Mouse (Mus musculus) intestine, embryonic 15.5 days (tissue): ENCODE data around the gene Jarid2. TPM values are rescaled to one million over a fixed set of nuclear protein-coding genes. Genes with fewer than 3 reads are reported as not detected.
"Not testable (repeated sequence)": the region's sequence is repeated elsewhere in the genome, so short reads cannot be mapped to it uniquely, and the experiment has no call there.

Source experiments
- ATAC-seq: fragments of 200-750 bp; cut with Nextera tagmentation; 2 replicates; pipeline ENCODE4 v1.8.0; 2017; ENCODE audit warnings: moderate TSS enrichment, moderate library complexity
- H3K27ac ChIP-seq: fragments of 300-500 bp; sonication (generic); 2 replicates; pipeline ENCODE4 v1.5.1; 2015; ENCODE audit warnings: mild to moderate bottlenecking, inconsistent platforms
- H3K27me3 ChIP-seq: fragments of 300-500 bp; sonication (generic); replicated peaks from 2 replicates; pipeline ENCODE4 v1.6.1; 2015; ENCODE audit warnings: inconsistent platforms
- H3K36me3 ChIP-seq: fragments of 300-500 bp; sonication (generic); 2 replicates; pipeline ENCODE4 v1.6.1; 2015; ENCODE audit warnings: inconsistent platforms
- H3K4me1 ChIP-seq: fragments of 300-500 bp; sonication (generic); replicated peaks from 2 replicates; pipeline ENCODE4 v1.6.1; 2015; ENCODE audit warnings: inconsistent platforms
- H3K4me2 ChIP-seq: fragments of 300-500 bp; sonication (generic); replicated peaks from 2 replicates; pipeline ENCODE4 v1.6.1; 2015; ENCODE audit warnings: mild to moderate bottlenecking, inconsistent platforms
- H3K4me3 ChIP-seq: fragments of 300-500 bp; sonication (generic); replicated peaks from 2 replicates; pipeline ENCODE4 v1.5.1; 2015; ENCODE audit warnings: inconsistent platforms
- H3K9ac ChIP-seq: fragments of 300-500 bp; sonication (generic); 2 replicates; pipeline ENCODE4 v1.6.1; 2015; ENCODE audit warnings: inconsistent platforms
- H3K9me3 ChIP-seq: fragments of 300-500 bp; sonication (generic); 2 replicates; pipeline ENCODE4 v1.6.1; 2016; ENCODE audit warnings: inconsistent platforms
- WGBS: fragments of 180-500 bp; shearing (Covaris S2); methylation state at CpG from one replicate; pipeline ENCODE4 v1.1.7; 2015; 5-methylcytosine and 5-hydroxymethylcytosine counted together
- polyA plus RNA-seq: library from polyadenylated mRNA; unstranded; fragments of >200 nt; fragmentation: Nextera tagmentation; extraction: Ambion mirVana; gene quantifications from 2 replicates; pipeline ENCODE4 v1.2.1, GENCODE M21; 2015

The Jarid2 gene
- polyA plus RNA-seq, 1 experiment from 2014 or later, result 24.8 TPM

- no peak overlapping the region for H3K4me3 ChIP-seq
- no peak overlapping the region for H3K4me2 ChIP-seq
- H3K9me3 ChIP-seq, result no peaks in the 10 kb centered on the region
- no peaks in the 10 kb centered on the region for H3K36me3 ChIP-seq
- no peak overlapping the region for H3K27ac ChIP-seq
- no peak overlapping the region for H3K9ac ChIP-seq
- no peak for ATAC-seq
- H3K4me1 ChIP-seq, result no peaks in the 10 kb centered on the region
- no peaks in the 10 kb centered on the region for H3K27me3 ChIP-seq
- WGBS, result 51% methylated on average over 5 of the region's 5 CpGs
Measured at GRCm38 (mm10) chr13:44711062-44711461, 18.2 kb upstream of the Jarid2 start.

- H3K9me3 ChIP-seq, result no peaks in the 10 kb centered on the region
- H3K4me1 ChIP-seq, result no peaks in the 10 kb centered on the region
- no peak for ATAC-seq
- no peak overlapping the region for H3K4me3 ChIP-seq
- no peak overlapping the region for H3K4me2 ChIP-seq
- H3K9ac ChIP-seq, result no peak overlapping the region
- H3K27me3 ChIP-seq, result no peaks in the 10 kb centered on the region
- no peak overlapping the region for H3K27ac ChIP-seq
- H3K36me3 ChIP-seq, result no peaks in the 10 kb centered on the region
- 32% methylated on average over 1 of the region's 1 CpGs for WGBS
Measured at GRCm38 (mm10) chr13:44711882-44712281, 17.4 kb upstream of the Jarid2 start.

GRCm38 (mm10) chr13:44715187-44715885, 13.9 kb upstream of the Jarid2 start:
- H3K4me1 ChIP-seq, result no peaks in the 10 kb centered on the region
- no peaks in the 10 kb centered on the region for H3K9me3 ChIP-seq
- no peaks in the 10 kb centered on the region for H3K36me3 ChIP-seq
- H3K27ac ChIP-seq, result no peak overlapping the region
- ATAC-seq, result no peak
- no peak overlapping the region for H3K4me3 ChIP-seq
- H3K4me2 ChIP-seq, result no peak overlapping the region
- H3K9ac ChIP-seq, result no peak overlapping the region
- H3K27me3 ChIP-seq, result no peaks in the 10 kb centered on the region
- WGBS, result 48% methylated on average over 10 of the region's 10 CpGs

- Histone ChIP-seq H3K27ac (no peak overlapping the region), H3K4me3 (no peak overlapping the region), H3K9me3 (no peaks in the 10 kb centered on the region), H3K27me3 (no peaks in the 10 kb centered on the region), H3K36me3 (no peaks in the 10 kb centered on the region), H3K4me1 (no peaks in the 10 kb centered on the region), H3K4me2 (no peak overlapping the region), H3K9ac (no peak overlapping the region)
- WGBS, result 90% methylated on average over 9 of the region's 9 CpGs
- ATAC-seq, result no peak
Measured at GRCm38 (mm10) chr13:44717838-44718237, 11.4 kb upstream of the Jarid2 start.

GRCm38 (mm10) chr13:44718465-44718864, 10.8 kb upstream of the Jarid2 start:
- ATAC-seq, H3K36me3 ChIP-seq, H3K4me1 ChIP-seq, H3K27ac ChIP-seq, H3K4me2 ChIP-seq, H3K27me3 ChIP-seq, H3K9ac ChIP-seq, H3K9me3 ChIP-seq, H3K4me3 ChIP-seq: not testable (repeated sequence)
- 90% methylated on average over 5 of the region's 5 CpGs for WGBS

- no peak for ATAC-seq
- H3K4me2 ChIP-seq, result no peak overlapping the region
- H3K27me3 ChIP-seq, result no peaks in the 10 kb centered on the region
- H3K9ac ChIP-seq, result no peak overlapping the region
- WGBS, result 78% methylated on average over 1 of the region's 1 CpGs
- no peak overlapping the region for H3K27ac ChIP-seq
- no peak overlapping the region for H3K4me3 ChIP-seq
- no peaks in the 10 kb centered on the region for H3K9me3 ChIP-seq
- no peaks in the 10 kb centered on the region for H3K4me1 ChIP-seq
- H3K36me3 ChIP-seq, result no peaks in the 10 kb centered on the region
Measured at GRCm38 (mm10) chr13:44720094-44720493, 9.2 kb upstream of the Jarid2 start.

GRCm38 (mm10) chr13:44721891-44722547, 7.3 kb upstream of the Jarid2 start:
- 63% methylated on average over 5 of the region's 5 CpGs for whole genome bisulfite sequencing

GRCm38 (mm10) chr13:44723522-44723921, 5.8 kb upstream of the Jarid2 start:
- H3K9me3 ChIP-seq, H3K4me1 ChIP-seq, H3K27ac ChIP-seq, ATAC-seq, H3K27me3 ChIP-seq, H3K9ac ChIP-seq, H3K36me3 ChIP-seq, H3K4me2 ChIP-seq, H3K4me3 ChIP-seq: not testable (repeated sequence)
- 92% methylated on average over 9 of the region's 9 CpGs for WGBS

More at GRCm38 (mm10) chr13:44721891-44722547, 7.3 kb upstream of the Jarid2 start:
- Histone ChIP-seq H3K27ac (no peak overlapping the region), H3K36me3 (no peaks in the 10 kb centered on the region), H3K4me1 (no peaks in the 10 kb centered on the region), H3K9ac (no peak overlapping the region), H3K27me3 (no peaks in the 10 kb centered on the region), H3K9me3 (no peaks in the 10 kb centered on the region), H3K4me3 (no peak overlapping the region), H3K4me2 (no peak overlapping the region)
- no peak for ATAC-seq

- no peak overlapping the region for H3K4me3 ChIP-seq
- ATAC-seq, result no peak
- WGBS, result 85% methylated on average over 1 of the region's 1 CpGs
Measured at GRCm38 (mm10) chr13:44728145-44728880, 961 bp upstream of the Jarid2 start.

GRCm38 (mm10) chr13:44730146-44730864, 1.0 kb downstream of the Jarid2 start:
- Histone ChIP-seq H3K4me1 (peaks cover 7% of the 10 kb centered on the region), H3K9ac (peak overlapping the region; percentile 91), H3K9me3 (no peaks in the 10 kb centered on the region), H3K4me3 (peak overlapping the region; percentile 79), H3K36me3 (no peaks in the 10 kb centered on the region), H3K27me3 (no peaks in the 10 kb centered on the region), H3K27ac (peak overlapping the region; percentile 98), H3K4me2 (peak overlapping the region; percentile 90)
- WGBS, result 1% methylated on average over 84 of the region's 87 CpGs
- ATAC-seq, result peak; percentile 95

More at GRCm38 (mm10) chr13:44728145-44728880, 961 bp upstream of the Jarid2 start:
- H3K36me3 ChIP-seq, result no peaks in the 10 kb centered on the region
- no peak overlapping the region for H3K9ac ChIP-seq
- H3K27me3 ChIP-seq, result no peaks in the 10 kb centered on the region
- H3K27ac ChIP-seq, result no peak overlapping the region
- H3K9me3 ChIP-seq, result no peaks in the 10 kb centered on the region
- H3K4me2 ChIP-seq, result no peak overlapping the region
- H3K4me1 ChIP-seq, result no peaks in the 10 kb centered on the region

- Histone ChIP-seq H3K27me3 (no peaks in the 10 kb centered on the region), H3K27ac (peak overlapping the region; percentile 98), H3K36me3 (no peaks in the 10 kb centered on the region), H3K9me3 (no peaks in the 10 kb centered on the region), H3K4me1 (peaks cover 12% of the 10 kb centered on the region), H3K9ac (peak overlapping the region; percentile 91), H3K4me3 (peak overlapping the region; percentile 79), H3K4me2 (peak overlapping the region; percentile 77)
- WGBS, result under 1% methylated on average over 40 of the region's 41 CpGs
- peak; percentile 82 for ATAC-seq
Measured at GRCm38 (mm10) chr13:44730939-44731551, 1.8 kb downstream of the Jarid2 start.
